Mouse (Mus musculus) spleen, adult 2 months (tissue): ENCODE data around the gene Avl9.

ENCODE experiments used
- CTCF ChIP-seq: fragments of 200-500 bp; IDR thresholded peaks from 2 replicates; pipeline ENCODE4 v1.5.1; 2011; ENCODE audit warnings: mild to moderate bottlenecking, inconsistent platforms; ENCODE audit not compliant: insufficient read depth, insufficient read length, insufficient replicate concordance; ENCODE audit errors: extremely low read depth
- POLR2A ChIP-seq: fragments of 200-500 bp; IDR thresholded peaks from 2 replicates; pipeline ENCODE4 v1.6.1; 2011; ENCODE audit warnings: low read depth, low read length, inconsistent platforms

- peak; percentile 88 for TF ChIP-seq POLR2A
- peak; percentile 51; the same call in 1 of the 2 replicates for TF ChIP-seq CTCF
Observed at GRCm38 (mm10) chr6:56714574-56715269, at the start of gene Avl9.
